In genomic region chr2:165906332-165906945, GRCm38 (mm10) we compare ENCODE assay signal across 8 mouse cellular contexts. TPM values are rescaled to one million over a fixed set of nuclear protein-coding genes. Genes with fewer than 3 reads are reported as not detected.
A peak's percentile ranks its signal among the peaks of the same experiment; 100 is the strongest.
DNase-seq lines count a peak whose midpoint lies in the region; ATAC-seq and TF ChIP-seq lines count a peak whose summit lies in the region.

No protein-coding gene starts in this region.

- no peaks in the 10 kb centered on the region for H3K27me3 ChIP-seq in liver, postnatal 0 days (ENCODE audit: insufficient read depth, low read length)
- no peaks in the 10 kb centered on the region for H3K27me3 ChIP-seq in liver, embryonic 11.5 days (replicated peaks; ENCODE audit: control insufficient read depth, insufficient read depth, low read length)
- H3K27me3 ChIP-seq in cerebellum, adult 2 months (ENCODE audit: control insufficient read depth, insufficient read depth, low read length), result no peaks in the 10 kb centered on the region
- H3K27me3 ChIP-seq in heart, embryonic 13.5 days (replicated peaks), result no peaks in the 10 kb centered on the region
- H3K27me3 ChIP-seq in limb, embryonic 10.5 days (ENCODE audit: low read depth, poor library complexity, severe bottlenecking), result no peaks in the 10 kb centered on the region

- no peak overlapping the region for H3K9ac ChIP-seq in liver, postnatal 0 days (replicated peaks)
- no peak overlapping the region for H3K9ac ChIP-seq in liver, embryonic 11.5 days (ENCODE audit: low read depth, low read length)
- H3K9ac ChIP-seq in heart, embryonic 13.5 days, result peak overlapping the region; percentile 25

- no peak for TF ChIP-seq POLR2A in cerebellum, adult 2 months (IDR thresholded peaks at IDR 0.05; ENCODE audit: borderline replicate concordance, insufficient read depth, low read length)

- no peaks in the 10 kb centered on the region for H3K4me1 ChIP-seq in liver, postnatal 0 days (ENCODE audit: insufficient read depth)
- H3K4me1 ChIP-seq in liver, embryonic 11.5 days (replicated peaks; ENCODE audit: control insufficient read depth, insufficient read depth, low read length), result peaks cover 4% of the 10 kb centered on the region; the same call in 1 of the 2 replicates
- peaks cover 14% of the 10 kb centered on the region for H3K4me1 ChIP-seq in cerebellum, adult 2 months (ENCODE audit: control insufficient read depth, insufficient read depth, low read length)
- H3K4me1 ChIP-seq in heart, embryonic 13.5 days, result peaks cover 30% of the 10 kb centered on the region
- peaks cover 23% of the 10 kb centered on the region for H3K4me1 ChIP-seq in limb, embryonic 10.5 days

- H3K9me3 ChIP-seq in liver, postnatal 0 days (ENCODE audit: low read length), result no peaks in the 10 kb centered on the region
- no peaks in the 10 kb centered on the region for H3K9me3 ChIP-seq in liver, embryonic 11.5 days (ENCODE audit: control insufficient read depth, low read length)
- no peaks in the 10 kb centered on the region for H3K9me3 ChIP-seq in heart, embryonic 13.5 days
- no peaks in the 10 kb centered on the region for H3K9me3 ChIP-seq in limb, embryonic 10.5 days (replicated peaks)

- TF ChIP-seq EP300 in liver, postnatal 0 days (IDR thresholded peaks at IDR 0.05; ENCODE audit: low read depth), result no peak

- H3K36me3 ChIP-seq in liver, postnatal 0 days (replicated peaks; ENCODE audit: insufficient read depth, low read length), result no peaks in the 10 kb centered on the region
- no peaks in the 10 kb centered on the region for H3K36me3 ChIP-seq in liver, embryonic 11.5 days (ENCODE audit: control insufficient read depth, insufficient read depth, low read length)
- no peaks in the 10 kb centered on the region for H3K36me3 ChIP-seq in heart, embryonic 13.5 days
- H3K36me3 ChIP-seq in limb, embryonic 10.5 days, result no peaks in the 10 kb centered on the region

- ATAC-seq in liver, postnatal 0 days, result no peak
- no peak for ATAC-seq in liver, embryonic 11.5 days (replicated peaks; ENCODE audit: low FRiP score)
- no peak for ATAC-seq in heart, embryonic 13.5 days (ENCODE audit: extremely low read depth, insufficient number of reproducible peaks, low FRiP score, low TSS enrichment)

- no peak for TF ChIP-seq CTCF in liver, postnatal 0 days (IDR thresholded peaks at IDR 0.05; ENCODE audit: low read depth)
- no peak for TF ChIP-seq CTCF in cerebellum, adult 2 months (IDR thresholded peaks at IDR 0.05; ENCODE audit: borderline replicate concordance, insufficient read depth, low read depth, low read length)

- DNase-seq in liver, postnatal 0 days, result peak; percentile 17
- no peak for DNase-seq in liver, embryonic 11.5 days (ENCODE audit: low spot score)
- DNase-seq in cerebellum, adult 2 months, result peak; percentile 29 to 48
- peak; percentile 61 for DNase-seq in limb, embryonic 10.5 days (ENCODE audit: low spot score)
- peak; percentile 78 for DNase-seq in testis, postnatal 10 days (ENCODE audit: low spot score)
- no peak for DNase-seq in T-cell, adult 2 months (ENCODE audit: low spot score)
- no peak for DNase-seq in ovary, postnatal 36 days (ENCODE audit: low spot score)

- WGBS in liver, postnatal 0 days (ENCODE audit: insufficient replicate concordance), result 41% methylated on average over 15 of the region's 15 CpGs
- WGBS in liver, embryonic 11.5 days, result 32% methylated on average over 15 of the region's 15 CpGs
- WGBS in cerebellum, adult 2 months, result 30% methylated on average over 15 of the region's 15 CpGs
- WGBS in heart, embryonic 13.5 days, result 22% methylated on average over 15 of the region's 15 CpGs
- 31% methylated on average over 15 of the region's 15 CpGs for WGBS in limb, embryonic 10.5 days

- no peak overlapping the region for H3K4me3 ChIP-seq in liver, postnatal 0 days (ENCODE audit: low read depth, low read length)
- no peak overlapping the region for H3K4me3 ChIP-seq in liver, embryonic 11.5 days (ENCODE audit: low read depth, low read length)
- H3K4me3 ChIP-seq in cerebellum, adult 2 months (replicated peaks; ENCODE audit: insufficient read depth, low read depth, low read length), result no peak overlapping the region
- H3K4me3 ChIP-seq in heart, embryonic 13.5 days, result no peak overlapping the region
- H3K4me3 ChIP-seq in limb, embryonic 10.5 days, result no peak overlapping the region

- H3K4me2 ChIP-seq in liver, postnatal 0 days (ENCODE audit: low read depth, low read length), result no peak overlapping the region
- no peak overlapping the region for H3K4me2 ChIP-seq in liver, embryonic 11.5 days
- peak overlapping the region; percentile 18 for H3K4me2 ChIP-seq in heart, embryonic 13.5 days

- no peak overlapping the region for H3K27ac ChIP-seq in liver, postnatal 0 days (ENCODE audit: low read depth)
- H3K27ac ChIP-seq in liver, embryonic 11.5 days (ENCODE audit: low read depth, low read length), result no peak overlapping the region
- H3K27ac ChIP-seq in cerebellum, adult 2 months (ENCODE audit: insufficient read depth, low read length), result 0 out of 2 replicates have a peak overlapping the region, but pooled peaks have one; percentile 18
- H3K27ac ChIP-seq in heart, embryonic 13.5 days (replicated peaks), result peak overlapping the region; percentile 36; the same call in 1 of the 2 replicates
- H3K27ac ChIP-seq in limb, embryonic 10.5 days, result peak overlapping the region; percentile 37; the same call in 1 of the 2 replicates

RNA-seq across cellular contexts. Expression of gene Zmynd8, which starts 7.6 kb away (rescaled TPM):
- polyA plus RNA-seq in liver, postnatal 0 days (2015; fragmentation: Nextera tagmentation; extraction: Ambion mirVana), result 16.9 and 21.9 TPM in 2 replicates
- polyA plus RNA-seq in liver, embryonic 11.5 days (2014; fragmentation: Nextera tagmentation; extraction: Ambion mirVana), result 49.1 and 55.8 TPM in 2 replicates
- polyA plus RNA-seq in cerebellum, adult 2 months (2012; rRNA removed), result 85.5 and 86.6 TPM in 2 replicates
- polyA plus RNA-seq in heart, embryonic 13.5 days (2015; fragmentation: Nextera tagmentation; extraction: Ambion mirVana), result 41.5 and 42.4 TPM in 2 replicates
- polyA plus RNA-seq in limb, embryonic 10.5 days (2016; fragmentation: Nextera tagmentation; extraction: Ambion mirVana), result 59.3 and 59.5 TPM in 2 replicates

Comparison
In these comparisons a context has a peak if more than half of its experiments do, and no peak if none do; other contexts are left out.
1. DNase-seq: peak in liver, postnatal 0 days (single experiment), cerebellum, adult 2 months (2 of 2), limb, embryonic 10.5 days (single experiment) and testis, postnatal 10 days (single experiment); none in liver, embryonic 11.5 days (single experiment), T-cell, adult 2 months (single experiment) and ovary, postnatal 36 days (single experiment).
2. H3K27ac ChIP-seq: peak in cerebellum, adult 2 months (single experiment), heart, embryonic 13.5 days (single experiment) and limb, embryonic 10.5 days (single experiment); none in liver, postnatal 0 days (single experiment) and liver, embryonic 11.5 days (single experiment).